Mouse (Mus musculus) liver, embryonic 14.5 days (tissue): Measurements from ENCODE around the gene Slc22a21.

Experiments
- CTCF ChIP-seq: IDR thresholded peaks from 2 replicates; pipeline ENCODE4 v1.5.1; 2016; ENCODE audit warnings: antibody characterized with exemption, low read depth, control low read depth
- EP300 ChIP-seq: IDR thresholded peaks from 2 replicates; pipeline ENCODE4 v1.6.1; 2016; ENCODE audit warnings: antibody characterized with exemption, low read depth

GRCm38 (mm10) chr11:54002761-54003717, 22.9 kb upstream of the Slc22a21 start:
- TF ChIP-seq CTCF (peak; percentile 83), EP300 (peak; percentile 38; the same call in 1 of the 2 replicates)
